Mouse (Mus musculus): ENCODE measurements around the gene Dhx34.

The Dhx34 gene

DNA sequence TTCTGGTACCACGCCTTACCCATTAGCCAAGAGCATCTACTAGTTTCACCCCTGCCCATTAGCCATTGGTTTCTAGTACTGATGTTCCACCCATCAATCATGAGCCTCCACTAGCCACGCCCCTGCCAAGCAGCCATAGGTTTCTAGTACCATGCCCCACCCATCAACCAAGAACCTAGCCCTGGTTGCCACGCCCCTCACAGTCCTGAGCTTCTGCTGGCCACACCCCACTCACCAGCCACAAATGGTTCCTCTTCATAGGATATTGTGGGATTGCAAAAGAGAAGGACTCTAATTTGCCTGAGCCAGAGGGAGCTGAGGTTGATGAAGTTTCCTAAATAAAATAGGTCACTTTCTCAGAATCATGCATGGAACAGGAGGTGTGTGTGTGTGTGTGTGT, 61.1 kb downstream of the Dhx34 start:
- DNase-seq = no peak

DNA sequence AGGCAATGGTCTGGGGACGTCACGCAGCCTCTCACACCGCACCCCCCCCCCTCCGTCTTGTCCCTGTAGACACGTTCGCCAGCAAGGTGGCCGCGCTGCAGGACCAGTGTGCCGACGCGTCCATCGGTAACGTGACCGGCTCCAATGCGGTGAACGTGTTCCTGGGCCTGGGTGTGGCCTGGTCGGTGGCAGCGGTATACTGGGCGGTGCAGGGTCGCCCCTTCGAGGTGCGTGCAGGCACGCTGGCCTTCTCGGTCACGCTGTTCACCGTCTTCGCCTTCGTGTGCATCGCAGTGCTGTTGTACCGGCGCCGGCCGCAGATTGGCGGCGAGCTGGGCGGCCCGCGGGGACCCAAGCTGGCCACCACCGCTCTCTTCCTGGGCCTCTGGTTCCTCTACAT, 63.1 kb downstream of the Dhx34 start:
- no peak for DNase-seq

DNA sequence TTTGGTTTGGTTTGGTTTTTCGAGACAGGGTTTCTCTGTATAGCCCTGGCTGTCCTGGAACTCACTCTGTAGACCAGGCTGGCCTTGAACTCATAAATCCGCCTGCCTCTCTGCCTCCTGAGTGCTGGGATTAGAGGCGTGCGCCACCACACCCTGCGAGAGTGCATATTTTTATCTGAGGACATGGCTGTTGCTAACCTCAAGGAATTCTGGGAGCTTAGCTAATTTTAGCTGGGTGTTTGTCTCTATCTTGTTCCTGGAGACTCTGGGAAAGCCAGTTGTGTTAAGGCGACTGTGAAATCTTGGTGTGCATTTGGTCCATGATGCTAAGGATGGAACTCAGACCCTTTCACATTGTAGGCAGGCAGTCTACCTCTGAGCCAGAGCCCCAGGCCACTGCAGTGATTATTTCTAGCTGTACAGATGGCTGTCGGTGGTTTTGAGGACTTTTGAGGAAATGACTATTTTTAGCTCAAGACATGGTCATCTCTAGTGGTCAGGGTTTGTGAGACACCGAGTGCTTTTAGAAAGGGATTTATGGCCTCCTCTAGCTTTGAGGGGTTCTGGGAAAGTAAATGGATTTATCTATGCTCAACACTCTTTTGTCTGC, 65.6 kb downstream of the Dhx34 start:
- no peak for DNase-seq

DNA sequence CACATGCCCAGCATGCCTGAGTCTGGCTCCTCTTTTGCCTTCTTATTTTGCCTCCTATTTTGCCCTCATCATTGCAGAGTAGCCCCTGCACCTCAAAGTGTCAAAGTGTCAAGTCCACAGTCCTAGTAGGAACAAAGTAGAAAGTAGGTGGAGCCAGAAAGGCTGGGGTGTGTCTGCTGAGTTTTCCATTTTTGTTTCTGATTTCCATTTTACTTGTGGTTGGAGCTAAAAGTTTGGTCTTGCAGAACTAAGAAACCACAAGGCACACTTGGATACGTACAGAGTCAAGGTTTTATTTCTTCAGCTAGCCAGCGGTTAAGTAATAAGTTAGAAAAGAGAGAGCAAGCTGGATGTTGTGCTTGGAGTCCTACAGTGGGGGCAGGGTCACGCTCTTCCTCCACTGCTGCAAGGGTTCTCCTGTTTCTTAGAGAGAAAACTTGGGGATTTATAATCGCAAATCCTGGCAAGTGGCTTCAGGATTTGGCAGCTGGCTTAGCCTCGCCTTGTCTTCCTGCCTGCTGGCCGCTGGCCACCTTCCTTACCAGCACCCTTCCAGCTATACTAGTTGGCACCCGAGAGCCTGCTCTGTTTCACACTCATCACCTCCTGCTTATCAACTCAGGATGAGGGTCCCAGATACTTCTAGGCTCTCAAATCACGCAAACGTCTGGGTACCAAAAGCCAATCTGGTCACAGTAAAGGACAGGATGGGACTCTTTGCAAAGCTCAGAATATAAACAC, 66.5 kb downstream of the Dhx34 start:
- DNase-seq = peak; percentile 59

DNA sequence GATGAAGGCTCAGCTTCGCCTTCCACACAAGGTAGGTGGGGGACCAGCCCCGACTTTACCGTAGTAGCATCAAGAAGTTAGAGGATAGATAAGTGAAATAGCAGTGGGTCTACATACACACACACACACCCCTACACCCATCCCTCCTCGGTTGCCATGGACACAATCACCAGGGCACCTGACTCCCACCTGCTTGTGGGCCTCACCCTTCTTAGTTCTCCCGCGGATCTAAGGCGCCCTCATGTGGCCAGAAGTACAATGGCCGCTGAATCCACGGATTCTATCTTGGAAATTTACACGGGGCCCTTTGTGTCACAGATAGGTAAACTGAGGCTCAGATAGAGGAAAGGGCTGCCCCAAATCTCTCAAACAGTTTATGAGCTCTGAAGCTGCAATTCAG, 68.3 kb downstream of the Dhx34 start:
- DNase-seq = peak; percentile 67

DNA sequence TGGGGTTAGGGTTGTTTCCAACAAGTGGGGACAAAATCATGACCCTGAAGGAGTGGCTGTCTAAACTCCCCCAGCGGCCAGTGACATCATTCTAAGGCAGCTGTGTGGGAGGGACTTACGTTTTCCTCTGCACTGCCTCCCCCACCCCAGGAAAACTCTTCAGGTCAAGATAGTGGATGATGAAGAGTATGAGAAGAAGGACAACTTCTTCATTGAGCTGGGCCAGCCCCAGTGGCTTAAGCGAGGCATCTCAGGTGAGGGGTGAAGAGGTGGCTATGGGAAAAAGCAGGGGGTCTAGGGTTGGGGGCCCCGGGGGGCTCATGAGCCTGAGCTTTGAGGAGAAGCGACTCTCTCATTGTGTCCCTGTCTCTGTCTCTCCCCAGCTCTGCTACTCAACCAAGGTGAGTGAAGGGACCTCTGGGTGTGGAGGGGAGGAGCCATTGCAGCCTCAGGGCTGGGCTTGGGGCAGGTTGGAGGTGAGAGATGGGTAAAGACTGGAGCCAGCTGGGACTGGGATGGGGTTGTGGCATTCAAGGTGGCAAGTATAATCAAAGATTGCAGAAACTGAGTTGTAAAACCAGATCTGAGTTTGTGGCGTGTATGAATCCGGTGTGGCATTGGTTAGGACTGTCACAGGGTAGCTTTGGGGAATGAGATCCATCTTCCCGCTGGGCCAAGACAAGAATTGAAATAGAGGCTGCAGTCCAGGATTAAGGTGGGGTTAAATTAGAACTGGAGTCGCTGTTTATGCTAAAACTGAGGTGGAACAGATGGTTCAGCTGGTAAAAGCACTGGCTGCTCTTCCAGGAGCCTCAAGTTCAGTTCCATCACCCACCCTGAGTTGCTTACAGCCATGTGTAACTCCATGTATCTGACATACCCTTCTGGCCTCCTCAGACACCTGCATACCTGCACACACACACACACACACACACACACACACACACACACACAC, 71.4 kb downstream of the Dhx34 start:
- no peak for DNase-seq

DNA sequence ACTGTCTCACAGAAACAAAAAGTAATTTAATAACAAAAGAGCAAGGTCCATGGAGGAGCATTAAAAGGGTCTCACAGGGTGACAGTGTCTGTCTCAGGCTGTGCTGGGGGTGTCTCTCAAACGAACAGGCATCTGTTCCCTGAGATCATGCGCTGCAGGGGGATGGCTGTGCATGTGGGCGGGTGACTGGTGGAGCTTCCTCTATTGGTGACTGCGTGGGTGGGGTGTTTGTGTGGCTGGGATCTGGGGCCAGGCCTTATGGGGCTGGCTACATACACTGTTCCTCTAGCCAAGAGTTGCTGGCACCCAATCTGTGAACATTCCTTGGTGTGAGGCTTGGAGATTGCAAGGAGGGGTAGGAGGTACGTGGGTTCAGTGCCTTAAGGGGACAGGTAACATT, 72.6 kb downstream of the Dhx34 start:
- DNase-seq = no peak

DNA sequence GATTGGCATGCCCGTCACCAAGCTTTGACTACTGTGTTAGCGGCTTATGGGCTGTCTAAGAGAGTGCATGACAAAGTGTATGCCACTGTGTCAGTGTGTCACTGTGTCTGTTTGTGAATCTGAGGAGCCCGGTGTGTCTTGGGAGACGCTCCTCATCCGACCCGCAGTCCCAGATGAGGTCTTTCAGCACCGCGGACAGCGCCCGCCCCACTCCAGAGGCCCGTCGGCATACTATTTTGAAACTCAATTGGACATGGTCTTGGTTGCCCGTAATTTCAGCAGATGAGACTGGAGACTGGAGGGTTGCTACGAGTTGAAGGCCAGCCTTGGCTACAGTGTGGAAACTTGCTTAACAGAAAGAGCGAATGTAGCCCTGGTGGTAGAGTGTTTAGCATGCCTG, 74.2 kb downstream of the Dhx34 start:
- peak; percentile 59 for DNase-seq
